Mouse (Mus musculus) intestine, postnatal 0 days (tissue): ENCODE data around the gene Npy4r. TPM values are rescaled to one million over a fixed set of nuclear protein-coding genes. Genes with fewer than 3 reads are reported as not detected.

ENCODE experiments used
- ATAC-seq: fragments of 200-750 bp; cut with Nextera tagmentation; 2 replicates; pipeline ENCODE4 v1.8.0; 2017; ENCODE audit warnings: mild to moderate bottlenecking, moderate TSS enrichment, moderate library complexity
- H3K27ac ChIP-seq: fragments of 300-500 bp; sonication (generic); 2 replicates; pipeline ENCODE4 v1.5.1; 2014; ENCODE audit warnings: mild to moderate bottlenecking, low read depth, low read length, moderate library complexity
- H3K27me3 ChIP-seq: fragments of 300-500 bp; sonication (generic); replicated peaks from 2 replicates; pipeline ENCODE4 v1.6.1; 2014; ENCODE audit warnings: low read length, mixed read lengths; ENCODE audit not compliant: control insufficient read depth, insufficient read depth
- H3K36me3 ChIP-seq: fragments of 300-500 bp; sonication (generic); 2 replicates; pipeline ENCODE4 v1.6.1; 2014; ENCODE audit warnings: mild to moderate bottlenecking, moderate library complexity; ENCODE audit not compliant: control insufficient read depth, insufficient read depth
- H3K4me1 ChIP-seq: fragments of 300-500 bp; sonication (generic); replicated peaks from 2 replicates; pipeline ENCODE4 v1.6.1; 2014; ENCODE audit warnings: antibody characterized with exemption, low read length, mixed read lengths; ENCODE audit not compliant: control insufficient read depth, insufficient read depth
- H3K4me2 ChIP-seq: fragments of 300-500 bp; sonication (generic); replicated peaks from 2 replicates; pipeline ENCODE4 v1.6.1; 2014; ENCODE audit warnings: low read depth, mild to moderate bottlenecking, moderate library complexity
- H3K4me3 ChIP-seq: fragments of 300-500 bp; sonication (generic); 2 replicates; pipeline ENCODE4 v1.5.1; 2014; ENCODE audit warnings: low read depth, low read length
- H3K9ac ChIP-seq: fragments of 300-500 bp; sonication (generic); 2 replicates; pipeline ENCODE4 v1.6.1; 2014; ENCODE audit warnings: mild to moderate bottlenecking, low read depth, low read length
- H3K9me3 ChIP-seq: fragments of 300-500 bp; sonication (generic); 2 replicates; pipeline ENCODE4 v1.6.1; 2016; ENCODE audit warnings: mixed run types; ENCODE audit not compliant: control insufficient read depth
- CTCF ChIP-seq: sonication (generic); IDR thresholded peaks from 2 replicates; pipeline ENCODE4 v1.5.1; 2016; ENCODE audit warnings: low read depth, mild to moderate bottlenecking, control low read depth, antibody characterized with exemption, moderate library complexity
- WGBS: fragments of 180-500 bp; shearing (Covaris S2); extraction: QIAGEN DNeasy Blood & Tissue Kit; methylation state at CpG from one replicate; pipeline ENCODE4 v1.1.7; 2014; 5-methylcytosine and 5-hydroxymethylcytosine counted together
- polyA plus RNA-seq: library from polyadenylated mRNA; unstranded; fragments of >200 nt; fragmentation: Nextera tagmentation; extraction: Ambion mirVana; gene quantifications from 2 replicates; pipeline ENCODE4 v1.2.1, GENCODE M21; 2015

Gene Npy4r
- polyA plus RNA-seq, 1 experiment from 2014 or later, result 0.46 TPM

DNA sequence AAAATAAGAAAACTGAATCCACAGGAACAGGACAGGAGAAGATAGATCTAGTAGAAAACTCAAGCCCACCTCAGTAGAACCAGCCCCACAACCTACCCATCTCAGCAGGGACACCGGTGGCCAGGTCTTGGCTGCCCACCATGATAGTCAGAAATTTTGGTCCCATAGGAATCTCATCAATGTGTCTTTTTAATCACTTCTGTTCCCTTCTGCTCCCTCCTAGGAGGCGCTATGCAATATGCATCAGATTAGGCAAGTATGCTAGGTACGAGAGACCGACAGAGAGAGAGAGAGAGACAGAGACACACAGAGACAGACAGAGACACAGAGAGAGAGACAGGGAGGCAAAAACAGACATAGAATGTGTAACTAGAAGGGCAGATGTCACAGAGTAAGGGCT is 30.6 kb downstream of the Npy4r start:
- no peak for ATAC-seq
- 96% methylated on average over 4 of the region's 4 CpGs for WGBS
- Histone ChIP-seq H3K4me1 (no peaks in the 10 kb centered on the region), H3K27me3 (no peaks in the 10 kb centered on the region), H3K4me3 (no peak overlapping the region), H3K9me3 (no peaks in the 10 kb centered on the region), H3K27ac (no peak overlapping the region), H3K36me3 (no peaks in the 10 kb centered on the region), H3K4me2 (no peak overlapping the region), H3K9ac (no peak overlapping the region)
- TF ChIP-seq CTCF, result no peak

DNA sequence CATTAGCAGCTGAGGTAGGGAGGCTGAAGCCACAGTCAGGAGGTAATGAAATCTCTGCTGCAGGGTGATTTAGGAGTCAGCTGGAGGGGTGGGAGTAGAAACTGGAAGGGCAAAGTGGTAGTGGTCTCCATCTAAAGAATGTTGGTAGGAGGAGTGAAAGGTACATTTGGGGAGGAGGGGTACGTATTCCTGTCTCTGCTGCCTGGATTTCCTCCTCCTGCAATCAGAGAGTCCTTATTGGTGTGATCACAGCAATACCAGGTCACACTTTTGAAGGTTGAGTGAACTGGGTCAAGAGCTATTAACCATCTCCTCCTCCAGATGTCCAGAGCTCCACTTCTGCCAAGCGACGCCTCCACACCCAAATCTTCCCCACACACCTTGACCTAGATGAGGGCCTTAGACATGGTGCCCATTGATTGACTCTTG is 31.4 kb downstream of the Npy4r start:
- ATAC-seq, result no peak
- WGBS, result 93% methylated on average over 3 of the region's 3 CpGs
- TF ChIP-seq CTCF, result no peak

DNA sequence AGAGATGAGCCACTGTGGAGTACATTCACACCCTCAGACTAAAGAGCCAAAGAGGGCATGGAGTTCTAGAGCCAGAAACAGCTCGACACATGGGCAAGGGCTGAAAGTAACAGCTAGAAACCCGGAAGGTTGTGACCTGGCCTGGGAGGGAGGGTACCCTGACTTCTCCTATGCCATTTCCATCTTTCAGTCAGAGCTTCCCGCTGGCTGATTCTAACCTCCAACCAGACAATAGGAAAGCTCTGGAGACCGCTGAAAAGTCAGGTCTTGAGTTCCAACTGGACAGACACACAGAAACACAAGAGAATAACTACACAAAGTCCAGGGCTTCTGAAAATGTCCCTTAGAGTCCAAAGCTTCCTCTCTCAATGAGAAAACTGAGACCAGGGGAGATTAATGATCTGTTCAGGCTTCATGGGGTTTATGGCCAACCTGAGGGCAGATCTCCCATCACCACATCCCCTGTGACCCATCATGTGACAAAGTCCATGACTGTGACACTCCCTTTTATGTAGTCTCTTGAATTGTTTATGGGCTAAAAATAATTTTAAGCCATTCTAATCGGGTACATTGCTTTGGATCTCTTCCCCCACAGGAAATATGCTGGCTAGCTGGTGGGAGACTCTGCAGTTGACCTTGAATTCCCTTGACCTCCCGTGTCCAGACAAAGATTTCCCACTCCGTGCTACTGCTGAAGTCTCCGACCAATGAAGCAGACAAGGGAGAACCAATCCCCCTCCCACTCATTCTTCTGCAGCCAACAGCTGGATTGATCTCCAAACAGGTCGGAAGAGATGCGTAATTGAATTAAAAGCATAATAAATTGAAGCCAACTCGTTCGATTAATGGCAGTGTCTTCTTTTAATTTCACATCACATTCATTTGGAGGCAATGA is 32.0 kb downstream of the Npy4r start:
- H3K36me3 ChIP-seq, result no peaks in the 10 kb centered on the region
- H3K27ac ChIP-seq, result no peak overlapping the region
- WGBS, result 74% methylated on average over 12 of the region's 12 CpGs
- no peak overlapping the region for H3K4me2 ChIP-seq
- H3K4me3 ChIP-seq, result no peak overlapping the region
- TF ChIP-seq CTCF, result no peak
- no peaks in the 10 kb centered on the region for H3K4me1 ChIP-seq
- no peak overlapping the region for H3K9ac ChIP-seq
- no peaks in the 10 kb centered on the region for H3K27me3 ChIP-seq
- no peak for ATAC-seq
- H3K9me3 ChIP-seq, result no peaks in the 10 kb centered on the region

More for the DNA sequence above, 31.4 kb downstream of the Npy4r start:
- Histone ChIP-seq H3K27me3 (no peaks in the 10 kb centered on the region), H3K4me2 (no peak overlapping the region), H3K4me3 (no peak overlapping the region), H3K4me1 (no peaks in the 10 kb centered on the region), H3K9me3 (no peaks in the 10 kb centered on the region), H3K9ac (no peak overlapping the region), H3K36me3 (no peaks in the 10 kb centered on the region), H3K27ac (no peak overlapping the region)

DNA sequence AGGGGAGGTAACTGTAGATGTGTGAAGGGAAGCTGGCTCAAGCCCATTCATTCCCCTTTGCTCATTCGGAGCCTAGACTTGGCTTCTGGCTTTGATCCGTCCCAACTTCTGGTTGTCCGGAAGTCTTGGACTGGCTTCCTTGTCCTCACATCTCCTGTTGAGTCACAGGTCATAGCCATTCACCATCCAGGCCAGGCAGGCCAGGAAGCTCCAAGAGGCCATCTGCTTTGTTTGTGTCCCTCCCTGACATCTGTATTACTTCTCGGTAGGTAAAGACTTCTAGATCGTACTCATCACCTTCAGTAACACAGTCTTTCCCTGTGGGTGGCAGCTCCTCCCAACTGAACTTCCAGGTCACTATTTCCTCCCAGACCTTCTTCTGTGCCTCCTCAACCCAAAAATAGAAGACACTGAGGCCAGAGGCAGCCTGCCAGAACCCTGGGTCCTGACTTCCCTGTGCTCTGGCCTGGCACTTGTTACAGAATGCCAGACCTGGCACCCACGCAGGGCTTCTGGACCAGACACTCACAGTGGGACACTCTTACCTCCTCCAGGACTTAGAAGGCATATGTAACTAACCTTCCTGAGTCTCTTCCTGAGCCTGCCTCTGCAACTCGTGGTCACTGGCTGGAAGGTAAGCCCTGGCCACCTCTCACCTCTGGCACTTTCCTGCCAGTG is 33.1 kb downstream of the Npy4r start:
- H3K4me2 ChIP-seq, result no peak overlapping the region
- no peaks in the 10 kb centered on the region for H3K36me3 ChIP-seq
- no peak for TF ChIP-seq CTCF
- no peaks in the 10 kb centered on the region for H3K4me1 ChIP-seq
- no peak for ATAC-seq
- no peak overlapping the region for H3K4me3 ChIP-seq
- no peak overlapping the region for H3K9ac ChIP-seq
- H3K9me3 ChIP-seq, result no peaks in the 10 kb centered on the region
- H3K27me3 ChIP-seq, result no peaks in the 10 kb centered on the region
- no peak overlapping the region for H3K27ac ChIP-seq
- 66% methylated on average over 7 of the region's 7 CpGs for WGBS

DNA sequence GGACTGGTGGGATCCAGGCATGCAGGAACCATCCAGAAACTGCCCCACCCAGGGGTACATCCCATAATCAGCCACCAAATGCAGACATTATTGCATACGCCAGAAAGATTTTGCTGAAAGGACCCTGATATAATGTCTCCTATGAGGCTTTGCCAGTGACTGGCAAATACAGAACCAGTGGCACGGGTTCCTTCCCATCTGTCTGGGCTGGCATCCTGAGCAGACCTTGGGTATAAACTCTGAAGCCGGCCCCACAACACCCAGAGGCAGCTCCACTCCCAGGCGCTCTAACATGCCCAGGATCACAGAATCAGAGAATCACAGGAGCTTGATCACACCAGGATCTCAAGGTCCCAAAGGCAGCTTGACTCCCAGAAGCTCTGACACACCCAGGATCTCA is 38.0 kb downstream of the Npy4r start:
- no peaks in the 10 kb centered on the region for H3K4me1 ChIP-seq
- H3K27ac ChIP-seq, result no peak overlapping the region
- no peak overlapping the region for H3K4me2 ChIP-seq
- ATAC-seq, result no peak
- H3K9ac ChIP-seq, result no peak overlapping the region
- no peaks in the 10 kb centered on the region for H3K9me3 ChIP-seq
- H3K36me3 ChIP-seq, result no peaks in the 10 kb centered on the region
- no peak overlapping the region for H3K4me3 ChIP-seq
- no peak for TF ChIP-seq CTCF
- 86% methylated on average over 4 of the region's 4 CpGs for WGBS
- no peaks in the 10 kb centered on the region for H3K27me3 ChIP-seq

DNA sequence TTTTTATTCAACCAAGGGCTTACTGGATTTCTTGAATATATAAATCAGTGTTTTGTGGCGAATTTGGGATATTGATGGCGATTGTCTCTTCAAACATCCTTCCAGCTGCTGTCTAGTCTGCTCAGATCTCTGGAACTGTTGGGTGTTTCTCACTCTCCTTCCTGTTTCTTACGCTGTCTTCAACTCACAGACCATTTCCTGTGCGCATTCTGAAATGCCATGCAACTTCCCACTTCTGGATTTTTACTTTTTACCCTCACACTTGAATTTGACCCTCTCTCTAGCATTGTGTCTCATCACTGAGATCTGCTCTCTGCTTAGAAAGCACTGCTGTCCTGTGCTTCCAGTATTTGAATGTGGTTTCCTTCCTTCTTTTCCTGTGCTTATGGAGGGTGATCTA is 44.7 kb downstream of the Npy4r start:
- WGBS, result 69% methylated on average over 4 of the region's 4 CpGs
- Histone ChIP-seq H3K4me3 (no peak overlapping the region), H3K27ac (no peak overlapping the region), H3K9ac (no peak overlapping the region), H3K4me2 (no peak overlapping the region), H3K4me1 (no peaks in the 10 kb centered on the region), H3K27me3 (no peaks in the 10 kb centered on the region), H3K9me3 (no peaks in the 10 kb centered on the region), H3K36me3 (no peaks in the 10 kb centered on the region)
- ATAC-seq, result no peak
- TF ChIP-seq CTCF, result no peak
